Mouse (Mus musculus) stomach, embryonic 16.5 days (tissue): Measurements from ENCODE around the gene Sbf2. TPM values are rescaled to one million over a fixed set of nuclear protein-coding genes. Genes with fewer than 3 reads are reported as not detected.

Experiments
- ATAC-seq: fragments of 200-750 bp; cut with Nextera tagmentation; 2 replicates; pipeline ENCODE4 v1.8.0; 2017; ENCODE audit warnings: moderate number of reproducible peaks, moderate TSS enrichment; ENCODE audit not compliant: insufficient read depth, low FRiP score
- H3K27ac ChIP-seq: fragments of 300-500 bp; sonication (generic); 2 replicates; pipeline ENCODE4 v1.5.1; 2014; ENCODE audit warnings: low read length
- H3K27me3 ChIP-seq: fragments of 300-500 bp; sonication (generic); 2 replicates; pipeline ENCODE4 v1.6.1; 2014; ENCODE audit warnings: low read length, control low read depth, mixed read lengths; ENCODE audit not compliant: control insufficient read depth, insufficient read depth
- H3K36me3 ChIP-seq: fragments of 300-500 bp; sonication (generic); 2 replicates; pipeline ENCODE4 v1.6.1; 2014; ENCODE audit warnings: low read length; ENCODE audit not compliant: control insufficient read depth, insufficient read depth
- H3K4me1 ChIP-seq: fragments of 300-500 bp; sonication (generic); 2 replicates; pipeline ENCODE4 v1.6.1; 2014; ENCODE audit warnings: low read length, control low read depth, mixed read lengths; ENCODE audit not compliant: control insufficient read depth, insufficient read depth
- H3K4me2 ChIP-seq: fragments of 300-500 bp; sonication (generic); 2 replicates; pipeline ENCODE4 v1.6.1; 2014; ENCODE audit warnings: low read depth, low read length, mixed read lengths
- H3K4me3 ChIP-seq: fragments of 300-500 bp; sonication (generic); replicated peaks from 2 replicates; pipeline ENCODE4 v1.5.1; 2014; ENCODE audit warnings: mild to moderate bottlenecking, low read length
- H3K9ac ChIP-seq: fragments of 300-500 bp; sonication (generic); 2 replicates; pipeline ENCODE4 v1.6.1; 2014; ENCODE audit warnings: low read length
- H3K9me3 ChIP-seq: fragments of 300-500 bp; sonication (generic); replicated peaks from 2 replicates; pipeline ENCODE4 v1.6.1; 2016; ENCODE audit warnings: low read length, control low read depth; ENCODE audit not compliant: control insufficient read depth
- WGBS: fragments of 180-500 bp; shearing (Covaris S2); extraction: QIAGEN DNeasy Blood & Tissue Kit; methylation state at CpG from one replicate; pipeline ENCODE4 v1.1.7; 2014; 5-methylcytosine and 5-hydroxymethylcytosine counted together
- polyA plus RNA-seq: library from polyadenylated mRNA; unstranded; fragments of >200 nt; fragmentation: Nextera tagmentation; extraction: Ambion mirVana; gene quantifications from 2 replicates; pipeline ENCODE4 v1.2.1, GENCODE M21; 2015

Gene Sbf2
- polyA plus RNA-seq, 1 experiment from 2014 or later, result 31.6 TPM

DNA sequence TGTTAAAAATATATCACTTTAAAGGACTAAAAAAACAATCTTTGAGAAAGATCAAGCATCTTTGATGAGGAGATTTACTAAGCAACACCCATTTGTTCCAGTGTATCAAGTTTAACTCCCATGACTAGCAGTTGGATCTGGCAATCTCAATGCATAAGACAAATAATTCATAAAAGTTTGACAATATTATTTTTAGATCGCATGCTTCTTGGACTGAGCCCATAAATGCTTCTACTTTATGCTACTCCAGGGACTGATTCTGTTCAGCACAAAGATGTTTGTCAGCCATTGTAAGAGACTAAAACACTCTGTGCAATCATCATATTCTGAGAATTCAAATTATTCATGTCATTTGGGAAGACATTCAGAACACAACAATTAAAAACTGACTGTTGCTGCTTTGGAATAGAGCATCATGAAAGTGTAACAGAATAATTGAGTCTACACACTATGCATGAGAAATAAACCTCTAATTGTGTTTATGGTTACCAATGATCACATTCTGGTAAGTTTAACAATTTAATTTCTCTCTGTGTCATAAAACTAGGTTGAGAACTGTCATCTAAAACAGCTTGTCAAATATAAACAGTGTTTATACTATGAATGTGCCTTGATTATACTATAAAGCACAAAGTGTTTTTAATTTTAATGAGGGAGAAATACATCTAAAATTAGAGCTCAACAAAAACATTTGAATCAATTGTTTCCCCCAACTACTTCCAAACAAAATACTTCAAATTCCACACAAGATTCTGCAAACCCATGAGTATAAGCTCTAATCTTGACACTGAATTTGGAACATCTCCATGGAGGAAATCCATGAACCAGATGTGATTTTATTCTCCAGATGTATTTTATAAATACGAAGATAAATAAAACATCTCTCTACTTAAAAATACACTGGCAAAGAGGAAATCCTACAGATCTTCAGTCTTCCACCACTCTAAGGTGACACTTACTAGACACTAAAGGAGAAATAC is 98.2 kb downstream of the Sbf2 start:
- 46% methylated on average over 2 of the region's 2 CpGs for WGBS
- Histone ChIP-seq H3K27ac (no peak overlapping the region), H3K4me1 (no peaks in the 10 kb centered on the region; the same call in 1 of the 2 replicates), H3K27me3 (no peaks in the 10 kb centered on the region), H3K4me2 (no peak overlapping the region), H3K9ac (no peak overlapping the region), H3K36me3 (no peaks in the 10 kb centered on the region), H3K4me3 (no peak overlapping the region), H3K9me3 (no peaks in the 10 kb centered on the region)
- peak; percentile 13; the same call in 1 of the 2 replicates for ATAC-seq

DNA sequence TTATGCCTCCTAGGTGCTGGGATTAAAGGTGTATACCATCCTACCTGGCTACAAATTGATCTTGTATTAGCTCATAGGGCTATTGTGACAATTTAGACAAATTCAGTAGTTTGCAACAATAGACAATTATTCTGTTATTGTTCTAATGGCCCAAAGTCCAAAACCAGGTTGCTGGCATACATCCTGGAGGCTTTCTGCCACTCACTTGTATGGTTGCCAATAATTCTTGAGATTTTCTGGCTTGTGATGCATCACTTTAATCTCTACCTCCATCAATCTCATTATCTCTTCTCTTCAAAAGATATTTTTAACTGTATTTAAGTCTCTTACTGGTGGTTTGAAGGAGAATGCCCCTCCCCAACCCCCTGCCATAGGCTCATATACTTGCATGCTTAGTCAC is 100.6 kb downstream of the Sbf2 start:
- H3K4me3 ChIP-seq, result no peak overlapping the region
- H3K9me3 ChIP-seq, result no peaks in the 10 kb centered on the region

DNA sequence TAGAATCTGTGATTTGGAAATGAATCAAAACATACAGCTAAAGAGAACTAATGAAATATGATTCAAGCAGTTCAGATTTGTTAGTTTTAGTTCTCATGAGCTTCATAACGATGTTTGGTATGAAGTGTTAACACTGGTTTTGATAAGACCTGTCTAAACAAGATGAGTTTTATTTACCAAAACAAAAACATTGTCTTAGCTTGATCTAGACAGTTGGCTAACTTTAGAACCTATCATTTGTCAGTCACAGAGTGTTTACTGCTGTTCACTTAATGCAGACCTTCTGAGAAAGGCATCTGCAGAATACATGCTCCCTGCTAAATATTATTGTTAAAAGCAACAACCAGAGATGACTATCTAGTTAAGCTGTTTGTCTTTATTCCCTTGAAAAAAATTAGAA is 116.1 kb downstream of the Sbf2 start:
- Histone ChIP-seq H3K27ac (no peak overlapping the region), H3K9me3 (0 out of 2 replicates have a peak, but pooled peaks cover 6% of the 10 kb centered on the region), H3K4me2 (no peak overlapping the region), H3K27me3 (no peaks in the 10 kb centered on the region), H3K9ac (no peak overlapping the region), H3K4me3 (no peak overlapping the region), H3K4me1 (no peaks in the 10 kb centered on the region), H3K36me3 (no peaks in the 10 kb centered on the region)
- no peak for ATAC-seq
- WGBS, result 67% methylated on average over 1 of the region's 1 CpGs

More for the DNA sequence above, 100.6 kb downstream of the Sbf2 start:
- Histone ChIP-seq H3K4me1 (no peaks in the 10 kb centered on the region; the same call in 1 of the 2 replicates), H3K27ac (no peak overlapping the region), H3K4me2 (no peak overlapping the region), H3K27me3 (no peaks in the 10 kb centered on the region), H3K9ac (no peak overlapping the region), H3K36me3 (no peaks in the 10 kb centered on the region)
- no peak for ATAC-seq

DNA sequence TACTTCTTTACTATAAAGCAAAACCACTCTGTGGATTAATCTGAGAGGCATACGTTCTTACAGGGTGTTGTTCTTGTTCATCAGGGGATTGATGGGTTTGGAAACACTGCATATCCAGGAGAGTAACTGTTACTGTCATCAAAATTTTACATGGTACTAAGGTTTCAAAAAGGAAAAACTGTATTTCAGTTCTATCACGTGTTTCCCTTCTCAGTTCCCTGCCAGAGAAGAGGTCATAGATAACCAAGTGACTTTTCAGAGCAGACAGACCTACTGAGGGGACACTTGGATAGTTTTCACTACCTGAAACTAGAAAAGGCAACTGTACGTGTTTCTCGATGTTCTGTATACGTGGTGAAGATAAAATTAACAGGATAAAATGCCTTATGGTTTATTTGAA is 123.7 kb downstream of the Sbf2 start:
- Histone ChIP-seq H3K4me3 (no peak overlapping the region), H3K9ac (no peak overlapping the region), H3K9me3 (no peaks in the 10 kb centered on the region), H3K36me3 (no peaks in the 10 kb centered on the region), H3K4me1 (no peaks in the 10 kb centered on the region), H3K4me2 (no peak overlapping the region), H3K27ac (no peak overlapping the region), H3K27me3 (no peaks in the 10 kb centered on the region)
- ATAC-seq, result no peak
- WGBS, result 83% methylated on average over 5 of the region's 5 CpGs

DNA sequence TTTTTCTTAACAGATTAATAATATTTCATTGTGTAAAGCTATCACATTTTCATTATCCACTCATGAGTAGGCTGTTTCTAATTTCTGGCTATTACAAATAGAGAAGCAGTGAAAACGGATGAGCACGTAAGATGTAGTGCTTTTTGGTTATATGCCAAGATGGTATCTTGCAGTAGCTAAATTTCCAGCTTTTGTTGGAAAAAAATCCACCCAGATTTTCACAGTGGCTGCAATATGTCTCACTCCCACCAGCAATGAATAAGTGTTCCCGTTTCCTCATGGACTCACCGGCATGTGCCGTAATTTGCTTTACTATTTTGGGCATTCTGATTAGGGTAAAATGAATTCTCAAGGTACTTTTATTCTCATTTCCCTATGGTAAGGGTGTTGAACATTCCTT is 129.7 kb downstream of the Sbf2 start:
- WGBS, result 79% methylated on average over 5 of the region's 5 CpGs
- Histone ChIP-seq H3K9ac (no peak overlapping the region), H3K4me1 (no peaks in the 10 kb centered on the region), H3K9me3 (no peaks in the 10 kb centered on the region), H3K4me3 (no peak overlapping the region), H3K4me2 (no peak overlapping the region), H3K36me3 (no peaks in the 10 kb centered on the region), H3K27me3 (no peaks in the 10 kb centered on the region), H3K27ac (no peak overlapping the region)
- no peak for ATAC-seq

DNA sequence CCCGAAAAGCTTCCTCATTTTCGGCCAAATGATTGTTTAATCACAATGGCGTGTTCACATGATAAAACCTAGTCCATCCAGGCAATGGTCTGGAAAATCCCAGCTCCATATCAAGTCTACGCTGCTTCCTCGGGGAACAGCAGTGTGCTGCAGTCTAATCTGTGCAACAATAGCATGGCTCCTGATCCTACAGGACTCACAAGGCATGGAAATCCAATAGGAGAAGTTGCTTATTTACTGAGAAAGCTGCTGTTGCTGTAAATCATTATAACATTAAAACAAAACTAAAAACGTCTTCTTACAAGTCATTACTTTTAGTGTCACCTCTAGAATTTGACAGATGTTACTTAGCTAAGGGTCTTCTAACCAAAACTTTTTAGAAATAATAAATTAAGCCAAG is 143.7 kb downstream of the Sbf2 start:
- no peak overlapping the region for H3K9ac ChIP-seq
- WGBS, result 77% methylated on average over 6 of the region's 6 CpGs
- no peaks in the 10 kb centered on the region for H3K9me3 ChIP-seq
- H3K36me3 ChIP-seq, result no peaks in the 10 kb centered on the region
- H3K27ac ChIP-seq, result no peak overlapping the region
- no peak overlapping the region for H3K4me2 ChIP-seq
- no peak for ATAC-seq
- H3K27me3 ChIP-seq, result no peaks in the 10 kb centered on the region
- H3K4me1 ChIP-seq, result 0 out of 2 replicates have a peak, but pooled peaks cover 2% of the 10 kb centered on the region
- H3K4me3 ChIP-seq, result no peak overlapping the region

DNA sequence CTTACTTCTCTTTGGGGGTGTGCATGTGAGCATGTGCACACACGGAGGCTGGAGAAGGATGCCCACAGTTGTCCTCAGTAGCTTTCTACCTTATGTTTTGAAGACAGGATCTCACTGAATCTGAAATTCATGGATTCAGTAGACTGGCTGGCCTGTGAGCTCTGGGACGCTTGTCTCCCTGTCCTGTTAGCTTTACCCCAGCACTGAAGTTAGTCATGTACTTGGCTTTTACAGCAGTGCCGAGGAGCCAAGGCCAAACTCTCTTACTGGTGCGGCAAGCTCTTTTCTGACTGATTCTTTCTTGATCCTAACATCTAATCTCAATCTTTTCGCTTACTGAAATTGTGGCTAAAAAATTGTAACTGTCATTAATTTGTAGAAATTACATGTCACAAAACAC is 151.3 kb downstream of the Sbf2 start:
- Histone ChIP-seq H3K36me3 (no peaks in the 10 kb centered on the region), H3K4me2 (no peak overlapping the region), H3K27me3 (no peaks in the 10 kb centered on the region), H3K4me1 (no peaks in the 10 kb centered on the region), H3K9me3 (no peaks in the 10 kb centered on the region), H3K9ac (no peak overlapping the region), H3K4me3 (no peak overlapping the region), H3K27ac (no peak overlapping the region)
- no peak for ATAC-seq
- 82% methylated on average over 5 of the region's 5 CpGs for WGBS

DNA sequence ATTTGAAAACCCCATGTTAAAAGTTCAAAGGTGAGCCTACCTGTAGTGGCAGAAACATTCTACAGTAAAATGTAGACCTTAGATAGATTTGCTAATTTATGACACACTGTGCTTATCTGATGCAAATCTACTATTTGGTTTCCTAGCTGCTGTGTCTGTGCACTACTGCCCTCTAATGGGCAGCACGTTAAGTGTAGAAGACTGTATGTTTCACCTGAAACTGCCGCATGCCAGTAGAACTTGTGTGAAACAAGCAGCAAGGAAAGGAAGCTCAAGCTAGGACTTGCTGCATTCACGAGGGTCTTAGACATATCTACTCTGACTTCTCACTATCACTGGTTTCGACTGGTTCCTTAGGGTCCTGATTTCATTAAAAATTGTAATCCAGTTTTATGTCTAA is 182.4 kb downstream of the Sbf2 start:
- ATAC-seq, result no peak
- Histone ChIP-seq H3K4me2 (no peak overlapping the region), H3K36me3 (peaks cover 4% of the 10 kb centered on the region; the same call in 1 of the 2 replicates), H3K27ac (no peak overlapping the region), H3K9ac (no peak overlapping the region), H3K27me3 (no peaks in the 10 kb centered on the region), H3K4me3 (no peak overlapping the region), H3K4me1 (no peaks in the 10 kb centered on the region), H3K9me3 (no peaks in the 10 kb centered on the region)
- 17% methylated on average over 4 of the region's 4 CpGs for WGBS

DNA sequence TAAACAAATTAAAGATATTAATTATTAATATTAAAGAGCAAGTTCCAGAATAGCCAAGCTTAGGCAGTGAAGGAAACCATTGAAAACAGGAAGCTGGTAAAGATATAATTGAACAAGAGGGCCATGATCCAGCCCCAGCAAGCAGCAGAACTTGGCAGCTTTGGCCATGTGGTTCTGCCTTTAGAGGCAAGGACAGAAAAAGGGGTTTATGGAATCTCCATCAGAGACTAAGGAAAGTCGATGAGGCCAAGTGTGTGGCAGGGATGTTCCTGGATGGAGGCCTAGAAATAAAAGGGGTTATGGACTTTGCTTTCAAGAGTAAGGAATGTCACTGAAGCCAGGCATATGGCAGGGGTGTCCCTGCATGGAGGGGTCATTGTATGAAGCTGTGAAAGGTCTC is 198.4 kb downstream of the Sbf2 start:
- Histone ChIP-seq H3K4me3 (no peak overlapping the region), H3K4me1 (no peaks in the 10 kb centered on the region), H3K27me3 (no peaks in the 10 kb centered on the region), H3K27ac (no peak overlapping the region), H3K9ac (no peak overlapping the region), H3K4me2 (no peak overlapping the region), H3K36me3 (no peaks in the 10 kb centered on the region), H3K9me3 (no peaks in the 10 kb centered on the region)
- no peak for ATAC-seq
- 79% methylated on average over 1 of the region's 1 CpGs for WGBS
